Mouse (Mus musculus) thymus, postnatal 25 days (tissue): ENCODE data around the gene Cspg4.
"Not testable (repeated sequence)": the region's sequence is repeated elsewhere in the genome, so short reads cannot be mapped to it uniquely, and the experiment has no call there.

Experiments
- DNase-seq: peaks from one replicate; pipeline ENCODE4 v3.0.0; 2022

Gene Cspg4

DNA sequence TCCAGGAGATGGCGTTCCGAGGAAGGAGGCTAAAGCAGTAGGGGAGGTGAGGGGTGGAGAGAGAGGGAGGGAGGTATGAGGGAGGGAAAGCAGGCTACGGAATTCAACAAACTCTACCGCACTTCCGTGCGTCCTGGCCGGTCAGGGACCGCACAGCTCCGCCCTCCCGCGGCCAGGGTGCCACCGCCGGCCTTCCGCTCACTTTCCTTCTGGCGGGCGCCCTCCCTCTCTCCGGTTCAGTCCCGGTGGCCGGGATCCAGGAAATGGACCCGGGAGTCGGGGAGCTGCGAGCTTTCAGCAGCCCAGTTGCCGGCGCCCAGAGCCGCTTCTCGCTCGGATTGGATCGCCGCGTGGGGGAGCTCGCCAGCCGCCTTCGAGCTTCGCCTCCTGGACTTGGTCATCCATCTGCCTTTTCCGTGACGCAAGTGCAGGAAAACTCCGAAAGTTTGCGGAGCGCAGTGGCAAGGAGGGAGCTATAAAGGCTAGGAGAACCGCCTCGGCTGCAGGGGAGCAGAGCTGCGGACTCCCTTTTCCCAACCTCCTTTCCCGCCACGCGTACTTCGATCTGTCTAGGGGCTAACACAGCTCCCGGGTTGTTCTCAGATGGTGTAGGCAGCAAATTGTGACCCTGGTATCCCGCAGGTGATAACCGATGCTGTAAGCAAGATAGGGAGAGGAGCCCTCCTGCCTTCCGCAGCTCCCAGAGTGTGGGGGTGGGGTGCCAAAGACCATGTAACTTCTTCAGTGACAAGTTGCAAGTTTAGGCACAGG lies 63.4 kb downstream of the Cspg4 start, which contains the start of gene Snx33:
Snx33 (minus strand) TSS at position 331 of the 771 bp plus-strand sequence.
- peak; percentile 88 for DNase-seq

- no peak for DNase-seq
These were observed 64.7 kb downstream of the Cspg4 start for GRCm38 (mm10) chr9:56929496-56929895.

DNA sequence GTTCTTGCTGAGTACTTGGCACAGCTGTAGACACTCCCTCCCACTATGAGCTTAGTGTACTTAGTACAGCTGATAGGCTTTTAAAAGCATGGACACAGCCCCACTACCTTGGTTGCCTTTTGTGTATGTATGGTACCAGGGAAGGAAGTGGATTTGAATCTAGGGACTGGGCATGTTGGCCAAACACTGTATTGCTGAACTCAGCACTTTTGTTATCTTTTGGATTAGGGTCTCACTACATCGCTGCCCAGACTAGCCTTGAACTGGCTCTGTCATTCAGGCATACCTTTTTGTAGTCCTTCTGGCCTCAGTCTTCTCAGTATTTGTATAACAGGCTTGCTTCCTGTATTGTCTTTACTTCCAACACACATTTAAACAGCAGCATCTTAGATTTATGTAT lies 65.7 kb downstream of the Cspg4 start:
- no peak for DNase-seq

DNA sequence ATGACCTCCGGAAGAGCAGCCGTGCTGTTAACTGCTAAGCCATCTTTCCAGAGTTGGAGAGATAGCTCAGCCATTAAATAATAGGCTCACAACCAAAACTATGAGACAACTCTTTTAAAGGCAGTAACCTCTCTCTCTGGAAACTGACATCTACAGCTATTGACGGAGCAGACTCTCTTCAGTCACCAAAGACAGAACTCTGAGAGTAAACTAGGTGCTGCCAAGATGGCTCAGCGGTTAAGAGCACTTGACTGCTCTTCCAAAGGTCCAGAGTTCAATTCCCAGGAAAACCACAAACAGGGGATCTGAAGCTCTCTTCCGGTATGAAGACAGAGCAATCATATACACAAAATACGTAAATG lies 72.0 kb downstream of the Cspg4 start:
- DNase-seq = no peak

- DNase-seq = peak; percentile 90
These were observed 72.7 kb downstream of the Cspg4 start, which contains the start of gene Imp3 for GRCm38 (mm10) chr9:56937223-56938160. TSS of gene Imp3 (plus strand) at chr9:56937475.

- no peak for DNase-seq
These were observed 73.5 kb downstream of the Cspg4 start for GRCm38 (mm10) chr9:56938374-56938773.

DNA sequence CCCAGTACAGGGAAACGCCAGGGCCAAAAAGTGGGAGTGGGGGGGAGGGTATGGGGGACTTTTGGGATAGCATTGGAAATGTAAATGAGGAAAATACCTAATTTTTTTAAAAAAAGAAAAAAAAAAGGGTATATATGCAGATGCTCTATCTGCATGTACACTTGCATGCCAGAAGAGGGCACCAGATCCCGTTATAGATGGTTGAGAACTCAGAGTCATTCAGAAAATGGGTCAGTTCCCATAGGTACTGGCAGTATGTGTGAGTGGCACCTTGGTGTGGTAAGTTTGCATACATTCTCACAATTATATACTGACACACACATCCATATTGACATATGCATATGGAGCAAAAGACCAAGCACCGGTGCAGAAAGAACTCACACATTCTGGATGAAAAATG lies 82.6 kb downstream of the Cspg4 start:
- peak; percentile 65 for DNase-seq

DNA sequence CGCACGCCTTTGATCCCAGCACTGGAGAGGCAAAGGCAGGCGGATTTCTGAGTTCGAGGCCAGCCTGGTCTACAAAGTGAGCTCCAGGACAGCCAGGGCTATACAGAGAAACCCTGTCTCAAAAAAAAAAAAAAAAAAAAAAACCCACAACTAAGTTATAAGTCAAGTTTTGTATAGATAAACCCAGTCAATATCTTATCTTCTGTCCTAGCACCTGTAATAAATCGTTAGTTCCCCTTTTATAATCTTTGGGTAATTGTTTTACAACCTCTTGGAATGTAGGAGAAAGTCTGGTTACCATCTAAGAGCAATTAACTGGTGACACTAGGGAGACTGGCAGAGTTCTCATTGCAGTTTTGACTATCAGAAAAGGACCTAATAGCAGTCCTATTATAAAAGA lies 83.9 kb downstream of the Cspg4 start:
- not testable (repeated sequence) for DNase-seq
